Mouse (Mus musculus) erythroblast, embryonic 14.5 days (primary cell): ENCODE measurements around the gene Stk10.

ENCODE experiments used
- GATA1 ChIP-seq: IDR thresholded peaks from 2 replicates; pipeline ENCODE4 v1.6.1; 2012; ENCODE audit warnings: low read length, inconsistent platforms, mixed read lengths
- TAL1 ChIP-seq: IDR thresholded peaks from 3 replicates; pipeline ENCODE4 v1.6.1; 2012; ENCODE audit warnings: low read length, inconsistent platforms, mixed read lengths

DNA sequence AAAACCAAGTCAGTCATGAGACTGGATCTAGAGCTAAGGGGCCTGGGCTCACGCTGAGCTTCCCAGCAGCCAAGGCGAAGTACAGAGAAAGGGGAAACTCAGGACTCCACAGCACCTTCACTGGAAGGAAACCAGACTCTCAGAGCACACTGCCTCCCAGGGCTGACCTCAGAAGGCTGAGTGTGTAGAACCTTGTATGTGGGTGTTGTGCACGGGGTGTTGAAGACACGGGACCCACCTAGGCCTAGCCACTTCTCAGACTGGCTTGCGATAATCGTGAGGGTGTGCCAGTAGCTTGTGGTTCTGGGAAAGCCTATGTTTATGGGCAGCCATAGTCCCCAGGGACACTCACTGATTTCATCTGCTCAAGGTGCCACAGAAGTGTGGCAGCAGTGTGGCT, 38.0 kb downstream of the Stk10 start:
- no peak for TF ChIP-seq TAL1
- no peak for TF ChIP-seq GATA1
